Mouse (Mus musculus) T-helper 17 cell (primary cell): ENCODE data around the gene Nyx.

Source experiments
- in situ Hi-C, 2 experiments: fragments of 300-600 bp; cut with MboI, MseI; formaldehyde crosslinking; loops; 1 replicate in 1 of 2; 2 replicates in 1 of 2; pipeline ENCODE4 v1.15.1; 2025; ENCODE audit warnings: high pct_unique_total_duplicates in 2 of 2

The Nyx gene

DNA sequence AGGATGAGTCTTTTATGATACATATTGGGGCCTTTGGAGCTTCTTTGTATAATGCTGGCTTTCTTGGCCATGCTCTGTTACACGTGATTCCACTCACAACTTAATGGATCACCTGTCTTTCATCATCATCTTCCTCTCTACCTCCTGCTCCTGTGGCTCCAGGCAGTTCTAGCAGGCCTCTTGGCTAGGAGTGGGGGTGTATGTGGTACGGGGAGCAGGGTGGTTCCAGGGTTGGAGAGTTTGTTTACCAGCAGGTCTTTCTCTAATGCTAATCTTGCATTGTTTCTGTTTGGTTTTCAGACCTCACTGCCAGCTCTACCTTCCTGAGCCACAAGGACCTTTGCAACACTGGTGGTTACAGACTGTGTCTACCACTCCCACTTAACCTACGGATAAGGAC, at the start of gene Nyx:
Nyx (plus strand) TSS at position 301 of the 400 bp plus-strand sequence.
- in situ Hi-C loops, result loop anchor here (5.0 to 25.0 kb wide), 3 partner anchors 186 to 229 kb away; no protein-coding TSS in a partner anchor

DNA sequence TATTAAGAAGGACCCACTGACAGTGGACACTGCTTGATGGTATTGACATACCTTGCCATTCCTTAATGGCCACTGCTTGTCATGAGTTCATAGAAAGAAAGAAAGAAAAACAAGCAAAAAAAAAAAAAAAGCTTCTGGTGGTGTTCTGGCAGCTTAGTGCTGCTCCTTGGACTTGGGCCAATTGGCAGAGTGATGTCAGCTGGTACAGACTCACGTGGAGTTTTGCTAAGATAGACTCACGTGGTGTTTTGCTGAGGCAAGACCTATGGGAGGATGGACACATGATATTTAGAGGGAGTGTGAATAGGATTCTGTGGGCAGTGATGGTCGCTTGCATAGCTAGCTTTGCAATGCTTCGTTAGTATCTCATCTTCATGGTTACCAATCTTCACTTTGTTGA, 43.9 kb upstream of the Nyx start:
- in situ Hi-C loops, result loop anchor here in 1 of 2 experiments (10.0 kb wide), 1 partner anchor 427 kb away; no protein-coding TSS in a partner anchor

DNA sequence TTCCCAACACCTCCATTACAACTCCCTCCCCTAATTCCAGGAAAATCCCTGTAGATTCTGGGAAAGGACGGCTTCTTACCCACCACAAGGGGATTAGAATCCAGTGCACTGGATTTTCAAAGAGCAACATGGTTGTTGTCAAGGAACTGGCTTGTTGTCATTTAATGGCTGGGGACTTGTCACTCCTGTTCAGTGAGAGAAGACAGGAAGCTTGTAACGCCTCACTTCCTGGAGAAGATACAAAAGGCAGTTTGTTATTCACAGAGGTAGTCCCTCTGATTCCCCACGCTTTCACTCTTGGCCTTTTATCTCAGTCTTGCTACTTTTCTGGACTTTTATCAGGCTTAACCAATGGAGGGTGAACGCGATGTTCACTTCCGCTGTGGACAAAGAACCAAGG, 34.5 kb upstream of the Nyx start:
- in situ Hi-C loops, result loop anchor here in 1 of 2 experiments (10.0 kb wide), 1 partner anchor 1263 kb away; no protein-coding TSS in a partner anchor

DNA sequence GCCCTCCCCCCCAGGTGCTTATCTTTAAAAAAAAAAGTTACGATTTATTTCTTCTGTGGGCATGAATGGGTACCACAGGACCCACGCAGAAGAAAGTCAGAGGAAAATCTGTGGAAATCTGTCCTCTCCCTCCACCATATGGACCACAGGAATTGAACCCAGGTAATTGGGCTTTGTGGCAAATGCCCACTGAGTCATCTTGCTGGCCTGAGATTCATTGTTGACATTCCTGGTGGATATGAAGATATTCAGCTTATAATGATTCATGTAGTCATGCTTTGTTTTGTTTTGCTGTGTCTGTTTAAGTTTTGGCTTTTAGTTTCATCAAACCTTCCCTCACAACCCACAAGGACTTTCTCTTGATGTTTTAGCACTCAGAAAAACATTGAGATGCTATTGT, 29.9 kb upstream of the Nyx start:
- in situ Hi-C loops, result loop anchor here in 1 of 2 experiments (10.0 kb wide), 1 partner anchor 1259 kb away; no protein-coding TSS in a partner anchor

DNA sequence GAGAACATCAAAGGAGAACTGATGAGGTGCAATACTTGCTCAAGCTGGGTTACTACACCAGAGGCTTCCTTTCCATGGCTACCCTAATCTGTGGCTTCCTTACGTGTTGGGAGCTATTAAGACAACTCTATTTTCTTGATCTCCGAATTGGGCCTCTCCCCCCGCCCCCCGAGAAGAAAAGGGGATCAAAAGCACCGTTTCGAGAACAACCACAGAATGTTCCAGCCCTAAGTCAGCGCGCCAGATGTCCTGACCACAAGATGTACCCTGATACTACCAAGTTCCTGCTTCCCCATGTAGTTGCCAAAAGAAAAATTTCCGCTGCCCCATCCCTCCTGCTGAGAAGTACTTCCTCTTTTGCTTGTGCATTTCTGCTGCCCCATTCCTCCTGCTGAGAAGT, 9.4 kb upstream of the Nyx start:
- in situ Hi-C loops, result loop anchor here in 1 of 2 experiments (25.0 kb wide), 1 partner anchor 219 kb away; no protein-coding TSS in a partner anchor

DNA sequence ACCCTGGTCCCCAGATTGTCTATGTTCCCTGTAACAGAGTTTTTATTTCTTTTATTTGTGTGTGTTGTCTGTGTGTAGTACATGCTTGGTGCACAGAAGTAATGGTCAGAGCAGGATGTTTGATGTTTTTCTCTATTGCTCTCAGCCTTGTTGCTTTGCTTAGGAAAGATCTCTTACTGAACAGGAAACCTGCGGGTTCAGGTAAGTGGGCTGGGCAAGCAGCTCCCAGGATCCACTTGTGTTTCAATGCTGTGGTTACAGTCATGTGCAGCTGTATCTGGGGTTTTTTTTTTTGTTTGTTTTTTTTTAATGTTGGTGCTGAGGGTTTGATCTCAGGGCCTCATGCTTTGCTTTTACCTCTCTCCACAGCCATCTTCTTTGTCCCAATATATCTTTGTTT, 7.1 kb upstream of the Nyx start:
- in situ Hi-C loops, result loop anchor here in 1 of 2 experiments (25.0 kb wide), 1 partner anchor 221 kb away; no protein-coding TSS in a partner anchor

DNA sequence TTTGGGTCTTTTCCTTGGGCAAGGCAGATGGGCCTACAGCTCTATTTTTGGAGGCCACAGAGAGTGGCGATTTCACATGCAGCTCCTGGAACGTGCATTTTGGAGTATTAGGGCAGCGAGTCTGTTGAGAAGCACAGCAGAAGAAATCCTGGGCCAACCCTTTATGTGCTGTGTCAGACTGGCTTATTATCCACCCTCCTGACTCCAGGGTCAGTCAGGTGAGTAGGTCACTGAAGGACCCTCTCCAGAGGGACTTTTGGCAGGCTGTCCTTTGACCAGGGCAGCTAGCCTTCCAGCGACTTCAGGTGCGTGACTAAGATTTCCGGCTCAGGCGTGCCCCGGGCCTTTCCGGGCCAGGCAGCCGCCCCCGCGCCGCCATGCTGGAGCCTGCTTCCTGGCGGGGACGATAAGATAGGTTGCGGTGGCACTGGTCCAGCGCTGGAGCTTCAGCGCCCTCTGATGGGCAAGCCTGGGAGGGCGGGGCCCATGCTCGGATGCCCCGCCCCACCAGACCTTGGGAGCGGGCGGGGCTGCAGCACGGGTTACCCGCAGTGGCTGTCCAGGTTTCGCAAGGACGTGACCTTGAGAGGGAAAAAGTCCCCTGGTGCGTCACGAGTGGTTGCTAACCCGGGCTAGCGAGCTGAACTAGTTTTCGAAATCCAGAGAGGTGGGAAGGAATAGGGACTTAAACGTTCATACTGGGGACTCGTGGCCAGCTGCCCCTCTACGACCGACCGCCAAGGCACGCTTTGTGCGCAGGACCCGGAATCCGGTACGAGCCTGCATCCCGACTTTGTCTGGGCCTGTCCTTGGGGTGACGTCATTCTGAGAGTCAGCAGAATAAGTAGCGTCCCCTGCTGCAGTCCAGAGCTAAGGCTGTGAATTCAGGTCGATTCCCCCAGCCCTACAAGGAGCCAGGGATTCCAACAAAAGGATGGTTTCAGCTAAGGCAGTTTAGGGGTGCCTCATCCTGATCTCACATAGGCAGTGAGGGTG, 4.3 kb upstream of the Nyx start:
- in situ Hi-C loops, result loop anchor here (5.0 to 25.0 kb wide), 3 partner anchors 193 to 234 kb away; no protein-coding TSS in a partner anchor

DNA sequence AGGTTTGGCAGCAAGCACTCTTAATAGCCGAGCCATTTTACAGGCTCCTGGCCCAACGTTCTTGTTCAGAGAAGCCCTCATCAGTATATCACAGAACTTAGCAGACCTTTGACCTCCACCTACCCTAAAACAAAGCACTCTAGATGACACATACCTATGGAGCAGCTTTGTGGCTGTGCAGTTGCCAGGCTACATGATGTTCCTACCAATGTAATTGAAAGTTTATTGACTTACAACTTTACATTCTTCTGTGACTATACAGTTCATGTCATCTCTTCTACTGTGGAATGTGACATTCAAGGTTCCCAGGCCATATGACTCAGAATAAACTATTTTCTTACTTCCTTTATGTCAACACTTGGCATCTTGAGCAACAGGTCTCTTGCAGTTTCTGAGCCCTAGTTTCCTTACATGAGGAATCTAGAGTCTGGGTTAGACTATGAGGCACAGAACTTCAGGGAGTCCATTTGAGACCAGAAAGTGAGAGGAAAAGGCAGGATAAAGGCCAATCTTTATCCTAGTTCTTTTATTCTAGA, 2.9 kb upstream of the Nyx start:
- in situ Hi-C loops, result loop anchor here (5.0 to 25.0 kb wide), 3 partner anchors 192 to 236 kb away; no protein-coding TSS in a partner anchor

DNA sequence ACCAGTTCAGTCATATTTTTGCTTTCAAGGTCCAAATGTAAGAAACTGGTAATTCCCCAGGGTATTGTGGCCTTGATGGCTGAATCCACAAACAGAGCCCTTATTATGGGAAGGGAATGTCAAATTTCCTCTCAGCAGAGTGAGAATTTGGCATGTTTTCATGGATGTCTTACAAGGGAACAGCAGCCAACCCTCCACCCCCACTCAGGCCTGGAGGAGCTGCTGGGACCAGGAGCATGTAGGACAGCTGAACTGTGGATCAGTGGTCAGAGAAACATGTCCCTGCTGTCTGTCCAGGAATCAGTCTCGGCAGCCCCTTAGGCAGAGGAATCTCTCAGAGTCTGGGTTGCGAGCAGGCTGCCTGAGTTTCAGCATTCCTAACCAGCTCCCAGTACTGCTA, 771 bp downstream of the Nyx start:
- in situ Hi-C loops, result loop anchor here (5.0 to 25.0 kb wide), 3 partner anchors 186 to 229 kb away; no protein-coding TSS in a partner anchor

DNA sequence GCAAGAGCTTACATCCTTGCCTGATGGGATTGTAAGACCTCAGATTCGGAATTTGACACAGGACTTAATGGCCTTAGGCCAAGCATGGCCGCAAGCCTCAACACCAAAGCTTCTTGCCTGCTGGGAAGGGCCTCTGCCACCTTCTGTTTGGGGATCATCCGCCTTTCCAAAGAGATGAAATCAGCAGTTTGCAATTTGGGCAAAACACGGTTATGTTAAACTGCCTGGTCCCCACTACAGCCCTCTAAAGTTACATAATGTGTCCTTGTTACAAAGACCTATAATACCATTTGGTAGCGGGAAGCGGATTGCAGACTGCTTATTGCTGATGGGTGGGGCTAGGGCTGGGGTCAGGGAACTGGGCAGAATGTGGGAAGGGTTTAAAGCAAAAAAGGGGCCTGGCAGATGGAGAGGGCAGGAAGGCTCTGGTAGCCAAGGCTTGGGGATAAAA, 1.2 kb downstream of the Nyx start:
- in situ Hi-C loops, result loop anchor here (5.0 to 25.0 kb wide), 3 partner anchors 185 to 230 kb away; no protein-coding TSS in a partner anchor

DNA sequence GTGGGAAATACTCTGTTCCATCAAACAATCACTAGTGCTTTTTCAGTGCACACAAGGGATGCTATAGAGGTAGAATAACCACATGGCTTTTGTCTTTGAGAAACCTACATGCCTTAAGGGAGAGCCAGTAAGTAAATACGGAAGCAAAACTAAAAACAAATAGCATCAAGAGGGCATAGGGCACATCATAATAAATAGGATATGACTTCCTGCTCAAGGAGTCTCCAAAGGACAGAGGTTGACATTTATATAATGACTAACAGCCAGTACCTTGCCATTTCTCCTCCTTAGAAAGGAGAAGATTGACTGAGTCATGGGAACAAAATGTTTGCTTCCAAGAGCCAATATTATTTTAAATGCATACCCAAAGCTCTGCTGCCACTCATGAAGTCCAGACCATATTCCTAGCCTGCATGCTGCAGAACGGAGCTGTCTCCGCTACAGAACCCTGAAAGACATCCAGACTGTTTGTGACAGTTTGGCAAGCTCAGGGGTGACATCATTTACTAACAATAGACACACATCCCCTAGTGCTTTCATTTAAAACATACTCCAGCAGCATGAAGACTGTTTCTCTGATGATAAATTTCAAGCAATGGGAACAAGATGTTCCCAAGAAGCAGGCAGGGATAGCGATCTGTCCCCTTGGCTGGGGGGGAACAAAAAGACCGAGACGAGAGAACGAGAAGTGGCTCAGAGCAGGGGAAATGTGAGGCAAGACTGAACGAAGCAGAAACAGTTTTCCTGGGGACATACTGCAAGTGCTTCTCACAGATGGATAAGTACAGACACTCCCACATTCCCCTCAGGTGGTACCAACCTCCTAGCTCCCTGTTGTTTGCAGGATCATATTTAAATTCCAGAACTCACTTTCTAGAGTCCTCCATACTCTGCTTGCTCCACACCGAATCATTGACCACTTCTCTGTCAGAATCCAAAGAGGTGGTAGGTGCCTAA, 3.5 kb downstream of the Nyx start:
- in situ Hi-C loops, result loop anchor here (5.0 to 25.0 kb wide), 3 partner anchors 183 to 232 kb away; no protein-coding TSS in a partner anchor

DNA sequence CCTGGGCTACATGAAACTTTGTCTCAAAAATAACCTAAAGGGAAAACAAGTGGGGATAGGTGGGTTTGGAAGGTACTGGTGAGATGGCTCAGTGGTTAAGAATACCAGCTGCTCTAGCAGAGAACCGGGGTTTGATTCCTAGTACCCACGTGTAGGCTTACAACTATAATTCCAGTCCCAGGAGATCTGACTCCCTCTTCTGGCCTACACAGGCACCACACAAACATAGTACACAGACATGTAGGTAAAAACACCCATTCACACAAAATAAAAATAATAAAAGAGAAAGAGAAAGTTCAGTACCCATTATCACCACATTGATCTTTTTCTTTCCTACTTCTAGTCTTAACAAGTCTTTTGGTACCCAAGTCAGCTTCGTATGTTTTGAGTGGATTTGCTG, 6.0 kb downstream of the Nyx start:
- in situ Hi-C loops, result loop anchor here in 1 of 2 experiments (25.0 kb wide), 1 partner anchor 235 kb away; no protein-coding TSS in a partner anchor

DNA sequence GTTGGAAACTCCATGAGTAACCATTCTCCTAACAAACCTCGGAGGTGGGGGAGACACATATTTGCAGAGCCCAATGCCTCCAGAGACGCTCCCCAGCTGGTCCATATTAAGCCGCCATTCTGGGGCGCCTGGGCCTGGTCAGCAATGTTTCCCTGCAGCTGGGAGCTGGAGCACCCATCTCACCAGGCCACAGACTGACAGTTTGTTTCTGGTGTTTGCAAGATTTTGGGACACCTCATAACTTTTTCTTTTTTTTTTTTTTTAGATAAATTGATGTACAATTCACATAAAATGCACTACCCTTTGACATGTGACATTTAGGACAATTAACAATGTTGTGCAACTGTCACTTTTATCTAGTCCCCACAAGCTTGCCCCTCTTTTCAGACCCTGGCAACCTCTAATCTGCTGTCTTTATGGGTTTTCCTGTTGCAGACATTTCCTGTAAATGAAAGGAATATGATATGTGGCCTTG, 6.9 kb downstream of the Nyx start:
- in situ Hi-C loops, result loop anchor here in 1 of 2 experiments (25.0 kb wide), 1 partner anchor 235 kb away; no protein-coding TSS in a partner anchor

DNA sequence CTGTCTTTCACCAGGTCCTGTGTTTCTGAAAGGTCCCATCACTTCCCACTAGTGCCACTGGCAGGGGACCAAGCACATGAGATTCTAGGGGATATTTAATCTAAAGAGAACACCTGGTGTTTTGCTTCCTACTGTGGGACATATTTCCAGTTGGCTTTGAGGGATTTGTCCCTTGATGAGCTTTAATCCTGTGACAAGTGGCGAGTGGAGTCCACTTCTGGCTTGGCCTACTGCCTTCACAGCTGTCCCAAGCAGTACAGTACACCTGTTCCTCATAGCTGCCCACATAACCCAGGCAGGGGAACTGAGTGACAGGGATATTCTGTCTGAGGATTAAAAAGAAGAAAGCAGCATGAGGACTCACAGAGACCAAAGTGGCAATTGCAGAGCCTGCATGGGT, 9.5 kb downstream of the Nyx start:
- in situ Hi-C loops, result no loop called here

DNA sequence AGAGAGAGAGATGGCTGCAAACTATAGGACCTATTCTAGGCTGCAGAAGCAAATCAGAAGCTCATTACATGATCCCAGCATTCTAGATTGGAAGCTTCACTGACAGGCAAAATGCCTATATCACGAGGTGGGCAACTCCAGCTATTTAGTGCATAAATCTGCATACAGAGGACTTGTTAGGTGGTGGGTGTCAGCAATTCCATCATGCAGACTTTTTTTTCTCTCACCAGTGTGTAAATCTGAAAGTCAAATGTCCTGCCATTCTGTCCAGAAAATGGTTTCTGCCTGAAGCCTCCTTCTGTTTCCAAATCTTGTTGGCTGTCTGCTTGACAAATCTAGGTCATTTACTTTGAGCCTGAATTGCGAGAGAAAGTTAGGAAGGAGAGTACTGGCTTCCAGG, 11.7 kb downstream of the Nyx start:
- in situ Hi-C loops, result no loop called here

DNA sequence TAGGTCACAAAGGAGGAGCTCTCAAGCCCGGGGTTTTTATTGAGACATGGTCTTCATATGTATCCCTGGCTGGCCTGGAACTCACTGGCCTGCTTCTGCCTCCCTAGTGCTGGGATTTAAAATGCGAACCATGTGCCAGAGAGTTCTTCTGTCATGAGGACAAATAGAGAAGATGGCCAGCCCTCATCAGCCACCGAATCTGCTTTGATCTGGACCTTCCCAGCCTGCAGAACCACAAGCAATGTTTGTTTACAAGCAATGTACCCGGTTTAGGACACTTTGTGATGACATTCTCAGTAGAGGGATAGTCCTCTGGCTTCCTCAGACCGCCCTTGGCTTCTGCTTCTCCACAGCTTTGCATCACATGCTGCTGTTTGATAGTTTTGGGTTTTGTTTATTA, 12.4 kb downstream of the Nyx start:
- in situ Hi-C loops, result no loop called here

DNA sequence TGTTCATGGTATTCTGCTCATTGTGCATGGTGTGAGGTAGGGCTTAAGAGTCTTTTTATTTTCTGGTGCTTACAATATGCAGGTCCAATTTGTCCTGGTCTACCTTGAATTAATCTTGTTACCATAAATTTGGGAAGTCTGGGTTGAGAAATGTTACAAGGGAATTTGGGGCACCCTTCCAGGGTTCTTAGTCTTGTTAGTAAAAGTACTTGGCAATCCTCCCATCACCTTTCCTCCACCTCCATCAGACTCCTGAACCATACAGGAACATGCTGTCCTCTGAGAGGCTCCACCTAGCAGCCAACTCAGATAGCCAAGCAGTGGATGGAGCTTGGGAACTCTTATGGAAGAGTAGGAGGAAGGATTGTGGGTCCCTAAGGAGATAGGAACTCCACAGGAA, 13.7 kb downstream of the Nyx start:
- in situ Hi-C loops, result no loop called here

DNA sequence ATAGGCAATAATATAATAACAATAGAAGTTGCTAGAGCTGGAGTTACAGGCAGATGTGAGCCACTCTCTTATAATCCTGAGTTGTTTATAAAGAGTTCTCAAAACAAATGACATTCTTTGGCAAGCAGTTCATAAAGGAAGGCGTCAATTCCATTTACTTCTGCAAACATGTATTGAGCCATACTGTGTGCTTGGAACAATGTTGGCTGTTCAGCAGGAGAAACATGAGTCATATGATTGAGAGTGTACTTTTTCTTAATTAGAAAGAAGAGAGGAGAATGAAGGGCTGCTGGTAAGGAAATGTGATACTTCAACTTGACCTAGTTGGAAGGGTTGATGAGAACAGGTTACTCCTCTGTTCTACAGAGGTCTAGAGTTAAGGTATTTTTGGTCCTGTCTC, 16.7 kb downstream of the Nyx start:
- in situ Hi-C loops, result no loop called here

DNA sequence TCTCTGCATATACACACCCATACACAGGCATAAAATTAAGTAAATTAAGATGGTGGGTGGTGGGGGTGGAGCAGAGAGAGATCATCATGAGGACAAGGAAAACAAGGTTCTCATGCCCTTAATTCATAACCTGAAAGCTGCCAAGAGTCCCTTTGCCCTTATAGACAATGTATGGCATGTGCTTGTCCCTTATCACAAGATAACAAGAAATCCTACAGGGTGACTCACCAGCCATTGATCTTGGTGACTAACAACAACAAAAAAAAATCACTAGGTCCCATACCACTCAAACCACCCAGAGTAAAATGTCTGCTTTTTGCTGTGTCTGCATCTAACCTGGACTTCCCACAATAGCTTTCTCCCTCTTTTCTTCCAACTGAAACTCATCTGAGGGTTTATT, 18.5 kb downstream of the Nyx start:
- in situ Hi-C loops, result no loop called here

DNA sequence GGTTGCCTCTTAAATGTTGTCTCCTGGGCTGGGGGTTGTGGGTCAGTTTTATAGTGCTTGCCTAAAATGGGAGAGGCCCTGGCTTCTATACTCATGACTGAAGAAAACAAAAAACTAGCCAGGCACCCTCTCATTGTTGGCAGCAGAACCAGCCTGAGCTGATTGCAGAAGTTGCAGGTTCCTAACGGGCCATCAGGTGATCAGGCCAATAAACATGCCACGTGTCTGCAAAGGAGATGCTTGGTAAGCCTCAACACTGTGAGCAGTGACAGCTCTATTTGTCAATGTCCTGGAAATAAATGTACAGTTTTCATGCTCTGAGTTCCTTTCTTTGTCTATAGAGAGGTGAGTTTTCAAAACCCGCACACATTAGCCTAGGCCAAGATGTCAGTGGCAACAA, 23.1 kb downstream of the Nyx start:
- in situ Hi-C loops, result no loop called here

DNA sequence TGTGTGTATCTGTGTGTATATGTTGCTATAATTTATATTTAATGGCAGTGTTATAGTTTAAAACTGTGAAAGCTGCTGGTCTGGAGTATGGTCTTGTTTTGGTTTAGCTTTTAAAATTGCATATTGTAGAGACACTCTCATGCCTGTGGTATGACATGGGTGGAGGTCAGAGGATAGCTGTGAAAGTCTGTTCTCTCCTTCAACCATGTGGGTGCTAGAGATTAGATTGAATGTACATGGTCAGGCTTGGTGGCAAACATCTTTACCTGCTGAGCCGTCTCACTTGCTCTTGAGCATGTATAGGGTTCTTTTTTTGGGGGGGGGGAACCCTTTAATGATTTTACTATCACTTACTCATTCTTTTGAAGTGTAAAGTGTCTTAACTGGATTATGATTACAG, 23.9 kb downstream of the Nyx start:
- in situ Hi-C loops, result no loop called here
